Mouse (Mus musculus): ENCODE measurements around the gene Naa38.

The Naa38 gene

DNA sequence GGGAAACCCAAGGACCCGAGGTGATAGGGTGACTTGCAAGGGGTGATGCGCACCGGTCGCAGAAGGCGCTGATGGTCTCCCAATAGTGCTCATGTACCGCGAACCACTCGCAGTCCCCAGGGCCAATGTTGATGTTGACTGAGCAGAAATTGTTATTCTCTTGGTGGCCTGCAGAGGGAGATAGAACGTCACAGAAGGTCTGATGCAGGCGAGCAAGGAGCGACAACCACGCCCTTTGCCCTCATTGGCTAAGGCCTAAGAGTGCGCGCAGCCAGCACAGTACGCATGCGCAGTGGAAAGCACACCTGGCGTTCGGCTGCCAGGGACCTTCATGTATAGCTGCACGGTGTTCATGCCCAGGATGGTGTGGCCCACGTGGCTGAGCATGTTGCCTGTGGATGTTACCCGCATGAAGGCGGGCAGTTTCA, 5.9 kb downstream of the Naa38 start:
- peak; percentile 97 for DNase-seq

DNA sequence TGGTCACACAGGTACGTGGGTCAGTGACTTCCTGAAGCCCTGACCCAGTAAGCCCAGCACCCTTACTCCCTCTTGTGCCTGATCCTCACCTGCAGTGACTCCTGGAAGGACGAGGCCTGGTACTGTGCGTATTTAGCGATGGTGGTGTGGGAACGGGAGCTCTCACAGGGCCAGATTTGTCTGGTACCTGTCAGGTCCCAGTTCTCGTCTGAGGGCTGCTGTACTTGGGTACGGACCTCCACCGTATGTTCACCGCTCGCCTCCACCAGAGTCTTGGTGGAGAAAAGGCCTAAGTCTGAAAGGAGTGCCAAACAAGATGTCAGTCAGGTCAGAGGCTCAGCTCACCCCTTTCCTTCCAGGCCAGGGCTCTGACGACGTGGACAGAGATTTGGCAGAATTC, 6.7 kb downstream of the Naa38 start:
- peak; percentile 62 for DNase-seq

DNA sequence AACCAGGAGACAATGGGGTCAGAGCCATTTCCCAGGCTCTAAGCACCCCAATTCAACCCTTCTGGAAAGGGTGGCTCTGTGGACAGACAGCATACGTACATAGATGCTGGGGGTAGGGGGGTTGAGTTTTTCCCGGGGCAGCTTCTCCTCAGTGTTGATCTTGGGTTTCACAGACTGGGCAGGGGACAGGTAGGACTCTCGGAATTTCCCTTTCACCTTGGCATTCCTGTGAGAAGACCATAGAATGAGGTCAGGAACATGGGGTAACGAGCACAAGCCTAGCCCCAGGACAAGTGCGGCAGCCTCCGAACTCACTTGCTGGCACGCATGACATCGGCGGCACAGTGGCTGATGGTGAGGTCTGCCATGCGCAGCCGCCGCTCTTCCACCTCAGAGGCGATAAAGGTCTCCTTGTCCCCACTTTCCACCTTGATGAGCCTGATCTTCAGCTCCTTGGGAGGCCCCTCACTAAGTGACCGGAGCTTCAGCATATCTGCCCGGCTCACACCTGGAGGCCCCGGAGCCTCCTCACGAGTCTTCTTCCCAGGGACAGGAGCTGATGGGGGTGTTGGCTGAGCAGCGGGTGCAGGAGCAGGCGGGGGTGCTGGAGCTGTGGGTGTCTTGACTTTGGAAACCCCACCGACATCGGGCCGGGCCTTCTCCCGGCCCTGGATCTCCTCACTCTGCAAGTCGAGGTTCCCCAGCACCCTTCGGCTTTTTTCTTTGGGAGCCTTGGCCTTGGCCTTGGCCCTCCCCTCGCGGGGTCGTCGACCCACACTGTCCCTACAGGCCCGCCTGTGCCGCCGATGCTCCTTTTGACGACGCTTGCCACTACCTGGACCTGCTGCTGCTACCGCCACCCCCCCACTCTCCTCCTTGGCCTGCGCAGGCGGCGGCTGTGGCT, 8.7 kb downstream of the Naa38 start:
- DNase-seq = no peak

DNA sequence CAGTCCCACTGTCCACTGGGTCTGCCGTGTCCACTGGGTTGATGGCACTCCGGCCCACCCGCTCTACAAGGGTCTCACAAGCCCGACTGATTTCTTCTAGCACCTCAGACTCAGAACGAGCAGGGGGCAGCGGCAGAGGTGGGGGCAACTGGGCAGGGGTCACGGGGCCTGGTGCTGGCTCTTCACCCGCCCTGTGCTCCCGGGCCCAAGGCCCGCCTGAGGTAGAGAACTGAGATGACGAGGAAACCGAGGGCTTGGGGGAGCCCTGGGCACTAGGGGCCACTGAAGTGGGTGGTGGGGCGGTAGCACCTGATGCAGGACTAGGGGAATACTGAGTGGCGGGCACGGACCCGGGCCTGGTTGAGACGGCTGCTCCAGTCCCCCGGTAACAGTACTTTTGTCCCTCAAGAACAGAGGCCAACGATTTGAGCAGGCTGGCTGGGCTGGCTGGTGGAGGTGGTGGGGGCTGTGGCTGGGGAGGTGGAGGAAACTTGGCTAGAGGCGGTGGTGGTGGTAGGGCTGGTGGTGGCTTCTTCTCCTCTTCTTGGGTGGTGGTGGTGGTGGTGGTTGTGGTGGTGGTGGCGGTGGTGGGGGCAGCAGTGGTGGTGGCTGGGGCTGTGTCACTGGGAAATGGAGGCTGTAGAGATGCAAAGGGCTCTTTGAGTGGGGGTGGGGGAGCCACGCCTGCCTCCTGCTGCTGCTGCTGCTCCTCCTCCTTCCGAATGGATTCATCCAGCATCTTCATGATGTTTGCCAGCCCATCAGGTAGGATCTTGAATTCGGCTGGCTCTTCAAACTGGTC, 9.5 kb downstream of the Naa38 start:
- peak; percentile 64 for DNase-seq

DNA sequence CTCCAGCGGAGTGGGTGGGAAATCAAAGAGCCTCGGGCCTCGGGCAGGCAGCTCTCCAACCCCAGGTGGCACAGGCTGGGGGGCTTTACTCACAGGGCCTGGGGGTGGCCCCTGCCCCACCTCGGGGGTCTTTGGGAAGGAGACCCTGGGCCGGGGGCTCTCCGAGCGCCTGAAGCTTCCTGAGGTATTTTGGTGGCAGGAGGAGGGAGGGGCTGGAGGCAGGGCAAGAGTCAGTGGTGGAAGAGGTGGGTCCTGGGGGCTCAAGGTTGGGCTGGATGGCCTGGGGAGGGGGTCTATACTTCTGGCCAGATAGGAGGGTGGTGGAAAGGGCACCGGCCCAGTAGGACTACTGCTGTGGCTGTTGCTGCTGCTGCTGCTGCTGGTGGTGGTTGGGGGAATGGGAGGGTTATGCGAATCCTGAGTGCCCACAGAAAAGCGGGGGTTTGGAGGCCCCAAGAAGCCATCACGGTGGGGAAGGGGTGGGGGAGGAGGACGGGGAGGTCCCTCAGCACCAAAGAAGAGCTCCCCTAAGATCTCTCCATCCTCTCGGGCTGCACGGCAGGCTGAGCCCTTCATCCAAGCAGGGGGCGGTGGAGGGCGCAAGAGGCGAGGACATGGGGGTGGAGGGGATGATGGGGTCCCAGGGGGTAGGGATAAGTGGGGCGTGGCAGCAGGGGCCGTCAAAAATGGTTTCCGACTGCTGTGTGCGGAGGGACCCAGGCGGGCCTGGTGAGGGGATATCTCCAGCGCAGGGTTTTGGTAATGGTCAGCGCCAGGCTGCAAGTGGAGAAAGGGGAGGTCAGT, 10.3 kb downstream of the Naa38 start:
- peak; percentile 61 for DNase-seq

DNA sequence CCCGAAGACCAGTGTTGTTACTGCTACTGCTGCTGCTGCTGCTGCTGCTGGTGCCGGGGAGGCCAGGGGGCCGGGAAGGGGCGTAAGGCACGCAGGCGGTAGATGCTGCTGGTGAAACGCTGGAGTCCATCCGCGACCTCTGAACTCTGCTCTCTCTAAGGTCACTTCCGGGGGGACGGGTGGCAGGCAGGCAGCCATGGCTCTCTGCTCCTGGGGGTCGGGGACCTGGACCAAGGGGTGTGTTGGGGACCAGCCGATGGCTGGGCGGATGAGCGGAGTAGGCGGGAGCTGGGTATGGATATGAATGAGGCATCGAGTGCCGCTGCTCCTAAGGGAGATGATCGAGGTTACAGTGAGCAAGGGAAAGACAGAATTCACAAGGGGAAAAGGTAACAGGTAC, 11.0 kb downstream of the Naa38 start:
- DNase-seq = peak; percentile 64

DNA sequence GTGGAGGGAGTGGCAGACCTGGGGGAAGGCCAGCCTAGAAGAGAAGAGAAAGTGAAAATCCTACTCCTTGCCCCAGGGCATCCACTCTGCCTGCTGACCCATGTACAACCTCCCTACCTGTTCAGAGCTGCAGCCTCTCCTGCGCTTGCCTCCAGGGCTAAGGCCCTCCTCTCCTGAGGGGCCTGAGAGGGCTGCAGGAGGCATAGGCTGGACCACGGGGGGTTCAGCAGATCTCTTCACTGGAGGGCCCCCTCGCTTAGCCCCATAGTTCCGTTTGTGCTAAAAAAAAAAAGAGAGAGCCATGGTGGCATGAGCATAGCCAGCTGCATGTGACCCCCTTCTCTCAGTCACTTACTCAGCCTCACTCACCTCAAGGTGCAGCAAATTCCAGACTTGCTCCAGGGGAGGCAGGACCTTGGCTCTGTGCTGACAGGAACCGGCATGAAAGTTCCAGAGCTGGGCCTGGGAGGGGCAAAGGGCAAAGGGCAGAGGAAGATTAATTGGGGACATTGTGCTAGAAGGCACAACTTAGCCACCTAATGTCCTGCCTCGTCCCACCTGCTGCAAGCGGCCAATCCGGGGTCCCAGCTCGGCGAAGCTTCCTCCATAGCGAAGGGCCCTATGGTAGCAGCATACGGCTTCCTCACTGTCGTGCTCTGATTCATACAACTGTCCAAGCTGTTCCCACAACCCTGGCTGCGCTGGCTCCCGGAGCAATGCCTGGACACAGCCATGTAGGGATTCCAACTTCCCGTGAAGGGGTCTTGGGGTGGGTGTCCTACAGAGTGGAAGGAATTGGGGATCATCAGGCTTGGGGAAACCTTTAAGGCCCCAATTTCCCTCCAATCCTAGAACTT, 11.8 kb downstream of the Naa38 start:
- peak; percentile 65 for DNase-seq

DNA sequence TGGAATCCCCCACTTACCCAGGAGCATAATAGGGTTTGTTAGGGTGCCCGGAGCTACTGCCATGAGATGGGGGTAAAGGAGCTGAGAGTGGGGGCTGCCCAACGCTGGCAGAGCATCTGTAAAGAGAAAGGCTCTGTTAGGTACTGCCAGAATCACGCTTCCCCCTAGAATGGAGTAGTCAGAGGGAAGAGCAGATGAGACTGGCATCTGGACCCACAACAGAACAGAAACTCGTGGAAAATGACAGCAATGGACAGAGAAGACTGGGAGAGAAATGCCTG, 12.4 kb downstream of the Naa38 start:
- peak; percentile 46 for DNase-seq

DNA sequence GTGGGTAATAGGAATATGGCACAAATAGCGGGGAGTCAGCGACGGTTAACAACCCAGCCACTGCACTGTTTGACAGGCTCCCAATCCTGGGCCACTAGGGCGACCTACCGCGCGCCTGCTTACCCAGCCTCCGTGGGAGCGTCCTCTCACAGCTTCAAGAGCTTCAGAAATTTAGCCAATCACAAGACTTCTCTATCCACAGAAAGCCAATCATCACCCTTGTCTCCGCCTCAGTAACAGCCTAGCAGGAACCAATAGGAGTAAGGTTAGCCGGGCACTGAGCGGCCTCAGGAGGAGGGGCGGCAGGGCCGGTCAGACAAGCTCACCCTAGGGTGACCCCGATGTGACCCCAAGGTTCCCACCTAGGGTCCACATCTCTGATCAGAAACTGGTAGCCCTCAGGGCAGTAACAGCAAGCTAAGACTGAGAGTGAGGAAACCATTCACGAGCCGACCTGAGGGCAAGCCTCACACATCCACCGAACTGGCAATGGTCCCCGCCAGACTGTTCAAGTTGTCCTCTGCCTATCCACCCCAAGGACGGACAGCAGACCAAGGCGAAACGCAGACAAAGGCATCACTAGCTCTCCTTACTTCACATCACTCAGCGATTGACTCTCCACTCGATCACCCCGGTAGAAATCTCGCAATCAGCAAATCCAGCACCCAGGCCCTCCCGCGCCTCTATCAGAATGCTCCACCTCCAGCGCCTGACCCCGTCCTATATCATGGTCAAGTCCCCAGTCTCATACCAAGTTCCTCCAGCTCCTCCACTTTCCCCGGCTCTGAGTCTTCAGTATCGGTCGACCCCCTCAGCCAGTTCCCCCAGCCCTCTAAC, 13.5 kb downstream of the Naa38 start:
- DNase-seq = peak; percentile 92

DNA sequence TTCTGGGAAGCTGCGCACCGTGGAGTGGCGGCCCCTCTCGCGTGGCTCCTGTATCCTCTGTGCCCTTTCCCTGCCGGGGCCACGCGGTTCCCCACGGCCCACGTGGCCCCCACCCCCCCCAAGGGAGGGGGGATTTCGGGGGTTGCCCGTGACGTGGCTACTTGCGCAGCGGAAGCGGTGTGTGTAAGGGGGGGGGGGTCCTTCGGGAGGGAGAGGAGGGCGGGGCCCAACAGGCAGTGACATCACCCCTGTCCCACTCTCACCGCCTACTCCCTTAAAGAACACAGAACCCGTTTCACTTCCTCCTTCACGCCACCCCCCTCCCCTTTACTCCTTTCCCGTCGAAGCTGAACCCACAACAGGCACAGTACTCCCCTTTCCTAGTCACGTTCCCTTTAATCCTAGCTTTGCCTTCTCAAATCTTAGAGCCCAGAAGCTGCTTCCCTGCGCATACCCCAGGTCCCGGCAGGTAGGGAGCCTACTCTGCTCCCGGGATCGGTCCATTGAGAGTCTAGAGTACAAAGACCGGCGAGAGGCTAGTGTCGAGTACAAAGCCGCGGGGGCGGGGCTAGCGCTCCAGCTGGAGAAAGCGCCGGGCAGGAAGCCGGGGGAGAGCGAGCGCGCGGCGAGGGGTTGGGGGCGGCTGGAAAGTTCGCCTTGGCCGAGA, 14.2 kb downstream of the Naa38 start:
- peak; percentile 85 for DNase-seq

DNA sequence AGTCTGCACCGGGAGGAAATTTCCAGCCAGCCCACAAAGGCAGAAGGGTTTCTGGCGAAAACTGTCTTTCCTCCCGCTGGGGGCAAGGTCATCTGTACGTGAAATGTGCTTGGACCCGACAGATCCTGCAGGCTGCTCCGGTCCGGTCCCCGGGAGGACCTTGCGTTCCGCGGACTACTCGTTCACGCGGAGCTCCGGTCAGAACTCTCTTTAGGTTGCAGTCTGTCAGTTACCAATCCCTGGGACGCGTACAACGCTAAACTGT, 14.7 kb downstream of the Naa38 start:
- DNase-seq = no peak

DNA sequence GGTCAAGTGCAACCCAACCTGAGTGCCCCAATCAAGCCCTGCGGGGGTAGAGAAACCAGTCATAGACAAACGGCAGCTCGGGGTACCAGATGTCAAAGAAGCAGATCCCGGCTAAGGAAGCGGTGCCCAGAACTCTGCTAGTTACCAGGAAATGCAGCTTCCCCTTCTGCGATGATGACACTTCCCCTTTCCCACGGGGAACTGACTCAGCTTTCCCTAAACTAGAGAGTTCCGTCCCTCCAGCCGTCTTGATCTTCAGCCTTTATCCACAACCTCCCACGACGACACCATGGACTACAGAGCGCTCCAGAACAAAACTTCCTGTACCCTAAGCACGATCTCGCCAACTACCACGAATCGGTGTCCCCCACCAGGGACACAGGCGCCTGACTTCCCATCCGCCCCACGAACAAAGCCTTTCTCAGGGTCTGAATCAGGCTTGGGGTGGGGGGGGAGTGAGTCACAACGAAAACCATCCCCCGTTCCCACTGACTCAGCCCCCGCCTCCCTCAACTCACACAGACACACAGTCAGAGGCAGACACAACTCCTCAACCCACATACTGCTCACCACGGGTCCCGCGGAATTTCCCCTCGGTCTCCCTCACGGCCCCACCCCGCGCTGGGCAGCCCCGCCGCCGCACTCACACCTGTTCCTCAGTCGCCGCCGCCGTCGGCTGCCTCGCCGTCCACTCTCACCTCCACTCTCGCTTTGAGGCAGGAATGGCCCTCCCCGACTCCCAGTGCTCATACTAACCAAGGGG, 15.2 kb downstream of the Naa38 start:
- DNase-seq = no peak

DNA sequence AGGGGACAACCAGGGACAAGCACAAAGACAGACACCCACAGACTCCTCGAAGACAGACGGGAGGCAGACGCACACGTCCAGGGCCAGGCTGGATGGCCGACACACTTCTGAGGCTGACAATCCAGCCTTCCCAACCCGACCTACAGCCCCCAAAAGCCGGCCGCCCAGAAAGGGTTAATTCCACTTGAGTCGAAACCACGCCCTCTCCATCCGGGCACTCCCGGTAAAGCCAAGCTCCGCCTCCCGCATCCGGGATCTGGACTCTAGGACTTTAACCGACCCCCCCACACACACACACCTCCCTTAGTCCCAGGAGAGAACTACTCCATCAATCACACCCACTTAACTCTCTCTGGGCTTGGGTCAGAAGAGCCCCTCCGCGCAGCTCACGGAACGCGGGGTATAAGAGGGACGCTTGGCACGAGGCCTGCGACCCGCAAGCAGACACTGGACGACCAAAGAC, 15.8 kb downstream of the Naa38 start:
- DNase-seq = peak; percentile 94

DNA sequence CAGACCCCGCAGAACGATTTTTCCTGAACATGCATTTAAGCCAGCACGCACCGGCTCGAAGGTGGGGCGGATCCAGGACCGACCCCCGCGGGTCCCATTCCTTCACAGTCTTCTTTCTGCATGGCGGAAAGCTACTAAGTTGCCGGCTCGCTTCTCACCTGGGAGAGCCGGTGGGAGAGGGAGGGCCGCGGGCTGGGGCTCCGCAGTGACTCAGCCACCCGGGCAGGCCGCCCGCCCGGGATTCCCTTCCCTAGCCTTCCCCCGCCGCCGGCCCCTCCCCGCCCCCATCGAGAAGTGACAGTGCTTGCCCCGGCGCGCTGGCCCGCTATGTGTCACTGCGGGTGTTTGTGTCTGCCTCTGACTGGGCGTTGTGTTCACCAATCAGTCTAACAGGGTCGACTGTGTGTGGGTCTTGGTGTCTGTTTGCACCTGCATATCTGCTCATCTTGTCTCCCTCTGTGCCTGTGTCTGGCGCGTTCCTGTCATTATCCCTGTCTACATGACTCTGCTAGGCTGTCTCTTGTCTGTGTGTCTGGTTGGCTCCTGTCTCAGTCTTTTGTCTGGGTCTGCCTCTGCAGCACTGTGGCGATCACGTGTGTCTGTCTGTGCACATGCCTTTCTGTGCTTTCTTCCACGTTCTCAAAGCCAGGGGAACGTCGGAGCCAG, 16.4 kb downstream of the Naa38 start:
- DNase-seq = no peak

DNA sequence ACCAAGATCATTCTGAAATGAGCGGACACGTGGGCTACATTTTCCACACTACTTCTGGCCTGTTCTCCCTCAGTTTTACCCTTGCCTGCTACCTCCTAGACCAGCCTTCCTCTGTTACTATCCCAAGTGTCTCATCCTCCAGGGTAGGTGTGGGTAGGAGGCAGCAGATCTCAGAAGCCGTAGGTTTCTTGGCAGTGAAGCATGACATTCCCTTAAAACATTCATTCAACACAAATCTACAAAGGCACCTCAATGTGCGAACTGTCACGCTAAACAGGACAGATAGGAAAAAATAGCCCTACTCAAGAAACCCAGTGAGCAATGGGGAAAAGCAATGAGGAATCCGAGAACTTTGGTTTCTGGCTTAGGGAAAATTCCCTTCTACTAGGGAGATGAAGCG, 17.3 kb downstream of the Naa38 start:
- no peak for DNase-seq

DNA sequence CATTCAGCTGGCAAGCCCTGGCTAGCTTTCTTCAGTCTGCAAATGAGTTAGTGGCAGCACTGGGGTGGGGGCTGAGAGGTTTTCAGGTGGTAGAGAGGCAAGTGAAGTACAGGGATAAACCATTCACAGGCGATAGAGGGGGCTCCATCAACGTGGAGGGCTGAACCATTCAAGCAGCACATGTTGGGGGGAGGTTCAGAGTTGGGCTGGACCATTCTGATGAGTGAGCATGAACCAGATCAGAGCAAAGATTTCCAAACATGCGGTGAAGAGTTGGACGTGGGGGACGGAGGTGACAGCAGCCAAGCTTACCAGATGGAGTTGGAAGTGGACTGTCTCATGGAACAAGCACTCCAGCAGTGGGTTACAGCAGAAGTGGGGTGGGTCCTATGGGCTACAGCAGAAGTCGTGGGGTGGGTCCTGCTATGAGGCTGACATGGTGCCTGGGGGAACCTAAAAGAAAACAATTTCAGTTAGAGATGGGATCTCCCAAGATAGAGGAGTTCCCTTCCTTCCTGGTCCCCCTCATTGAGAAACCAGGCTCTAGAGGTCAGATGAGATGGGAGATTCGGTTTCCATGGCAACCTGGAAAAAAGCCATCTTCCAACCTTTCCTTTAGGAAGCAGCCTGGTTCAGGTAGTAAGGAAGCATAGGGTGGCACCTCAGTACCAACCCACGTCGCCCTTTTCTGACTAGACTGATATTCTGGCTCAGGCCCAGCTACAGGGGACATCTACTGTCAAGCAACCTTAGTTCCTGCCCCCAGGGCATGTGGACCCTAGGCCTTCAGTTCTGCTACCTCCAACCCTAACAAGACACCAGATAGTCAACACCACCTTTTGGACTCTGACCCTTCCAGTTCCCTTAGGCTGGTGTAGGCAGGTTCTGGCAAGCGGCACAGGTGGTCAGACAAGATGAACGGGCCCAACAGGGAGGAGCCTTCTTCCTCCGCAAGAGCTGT, 18.2 kb downstream of the Naa38 start, which contains the start of gene Kdm6b:
TSS of gene Kdm6b (minus strand) at position 455 of the 961 bp plus-strand sequence.
- DNase-seq = peak; percentile 86

DNA sequence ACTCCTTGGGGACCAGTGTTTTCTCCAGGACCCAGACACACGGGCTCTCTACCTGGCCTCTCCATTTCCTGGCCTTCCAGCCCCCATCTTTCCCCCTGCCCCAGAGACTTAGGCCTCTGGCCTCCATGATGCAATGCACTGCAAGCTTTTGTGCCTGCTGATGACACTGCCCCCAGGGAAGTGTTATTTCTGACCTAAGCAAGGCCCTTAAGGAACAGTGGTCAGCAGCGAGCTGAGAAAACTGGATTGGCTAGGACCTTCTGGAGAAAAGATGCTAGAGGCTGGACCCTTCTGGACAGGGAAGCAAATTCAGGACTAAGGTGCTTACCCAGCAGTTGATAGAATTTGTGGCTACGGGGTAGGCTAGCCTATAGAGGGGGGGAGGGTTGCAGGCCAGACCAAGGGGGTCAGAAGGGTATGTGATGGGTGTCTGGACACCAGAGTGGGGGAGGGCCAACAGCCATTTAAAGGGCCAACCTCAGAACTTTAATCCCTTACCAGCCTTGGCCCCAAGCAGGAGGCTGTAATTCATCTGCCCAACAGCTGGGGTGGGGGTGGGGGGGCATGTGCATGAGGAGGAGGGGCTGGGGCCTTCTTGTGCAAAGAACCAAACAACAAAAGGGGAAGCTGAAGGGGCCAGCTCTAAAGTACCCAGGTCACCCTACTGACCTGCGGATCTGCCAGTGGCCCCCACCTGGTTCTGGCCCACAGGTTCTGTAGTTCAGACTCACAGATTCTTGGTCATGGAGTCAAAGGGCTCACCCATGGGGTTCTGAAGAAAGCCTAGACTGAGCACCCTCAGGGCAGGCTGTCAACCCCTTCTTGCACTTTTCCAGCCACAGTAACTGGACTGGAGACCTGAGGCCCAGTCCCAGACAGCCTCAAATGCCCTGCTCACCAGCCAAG, 19.4 kb downstream of the Naa38 start:
- peak; percentile 65 for DNase-seq

Measured in cerebellum, adult 9-11 months (tissue).